Mouse (Mus musculus) neural tube, embryonic 11.5 days (tissue): ENCODE data around the gene Gpr39. TPM values are rescaled to one million over a fixed set of nuclear protein-coding genes. Genes with fewer than 3 reads are reported as not detected.

Source experiments
- polyA plus RNA-seq: library from polyadenylated mRNA; unstranded; fragments of >200 nt; fragmentation: Nextera tagmentation; extraction: Ambion mirVana; gene quantifications from 2 replicates; pipeline ENCODE4 v1.2.1, GENCODE M21; 2014

Gene Gpr39
- polyA plus RNA-seq, 1 experiment from 2014 or later: not detected

Other genes with a start within 250 kb of the Gpr39 start
- 270 and 284 TPM in 2 replicates for gene Actr3, start 241.3 kb upstream of the Gpr39 start, polyA plus RNA-seq
- gene Slc35f5, start 116.4 kb upstream of the Gpr39 start, polyA plus RNA-seq: 27.9 and 29.6 TPM in 2 replicates
- 7.4 and 8.4 TPM in 2 replicates for gene Lypd1, start 236.1 kb downstream of the Gpr39 start, polyA plus RNA-seq